Mouse (Mus musculus): ENCODE results near the gene Ccdc183.

Gene Ccdc183

GRCm38 (mm10) chr2:25617578-25617977 is at the start of gene Ccdc183:
Gene Ccdc183 (minus strand): TSS chr2:25617678.
- DNase-seq: no peak

GRCm38 (mm10) chr2:25666516-25666915 is 49.0 kb upstream of the Ccdc183 start:
- no peak for DNase-seq

GRCm38 (mm10) chr2:25664125-25664524 is 46.6 kb upstream of the Ccdc183 start:
- DNase-seq: no peak

- DNase-seq: peak in 1 of 2 experiments; percentile 44
These were observed 46.0 kb upstream of the Ccdc183 start for GRCm38 (mm10) chr2:25663511-25663910.

- no peak for DNase-seq
These were observed 43.9 kb upstream of the Ccdc183 start for GRCm38 (mm10) chr2:25661245-25661970.

- DNase-seq: no peak
These were observed 42.8 kb upstream of the Ccdc183 start for GRCm38 (mm10) chr2:25660279-25660678.

- no peak for DNase-seq
These were observed 40.2 kb upstream of the Ccdc183 start, which contains the start of gene Lcn5 for GRCm38 (mm10) chr2:25657652-25658051. Gene Lcn5 (plus strand): TSS chr2:25657952.

GRCm38 (mm10) chr2:25657246-25657645 is 39.8 kb upstream of the Ccdc183 start:
- no peak for DNase-seq

- DNase-seq: no peak
These were observed 39.2 kb upstream of the Ccdc183 start for GRCm38 (mm10) chr2:25656691-25657090.

GRCm38 (mm10) chr2:25654502-25654901 is 37.0 kb upstream of the Ccdc183 start:
- DNase-seq: no peak

GRCm38 (mm10) chr2:25652902-25653301 is 35.4 kb upstream of the Ccdc183 start, which contains the start of gene Lcn8:
Gene Lcn8 (plus strand): TSS chr2:25653120.
- no peak for DNase-seq

- DNase-seq: no peak
These were observed 22.4 kb upstream of the Ccdc183 start for GRCm38 (mm10) chr2:25639890-25640289.

- DNase-seq: no peak
These were observed 16.6 kb upstream of the Ccdc183 start for GRCm38 (mm10) chr2:25634046-25634445.

GRCm38 (mm10) chr2:25633616-25634015 is 16.1 kb upstream of the Ccdc183 start:
- DNase-seq: no peak

- no peak for DNase-seq
These were observed 11.3 kb upstream of the Ccdc183 start for GRCm38 (mm10) chr2:25628738-25629137.

GRCm38 (mm10) chr2:25627811-25628210 is 10.3 kb upstream of the Ccdc183 start, which contains the start of gene Fcna:
Gene Fcna (minus strand): TSS chr2:25628030.
- DNase-seq: no peak

GRCm38 (mm10) chr2:25625986-25626385 is 8.5 kb upstream of the Ccdc183 start:
- DNase-seq: no peak

GRCm38 (mm10) chr2:25621229-25622200 is 4.0 kb upstream of the Ccdc183 start, which contains the start of gene Tmem141:
Gene Tmem141 (minus strand): TSS chr2:25622005.
- peak; percentile 26 to 27 for DNase-seq

- DNase-seq: no peak
These were observed 3.4 kb upstream of the Ccdc183 start for GRCm38 (mm10) chr2:25620852-25621228.

GRCm38 (mm10) chr2:25620386-25620785 is 2.9 kb upstream of the Ccdc183 start:
- DNase-seq: no peak

GRCm38 (mm10) chr2:25616398-25616797 is 1.1 kb downstream of the Ccdc183 start:
- DNase-seq: no peak

- no peak for DNase-seq
These were observed 8.8 kb downstream of the Ccdc183 start for GRCm38 (mm10) chr2:25608671-25609070.
